Comparison of ENCODE assay signal across 14 mouse cellular contexts in the genomic region with DNA sequence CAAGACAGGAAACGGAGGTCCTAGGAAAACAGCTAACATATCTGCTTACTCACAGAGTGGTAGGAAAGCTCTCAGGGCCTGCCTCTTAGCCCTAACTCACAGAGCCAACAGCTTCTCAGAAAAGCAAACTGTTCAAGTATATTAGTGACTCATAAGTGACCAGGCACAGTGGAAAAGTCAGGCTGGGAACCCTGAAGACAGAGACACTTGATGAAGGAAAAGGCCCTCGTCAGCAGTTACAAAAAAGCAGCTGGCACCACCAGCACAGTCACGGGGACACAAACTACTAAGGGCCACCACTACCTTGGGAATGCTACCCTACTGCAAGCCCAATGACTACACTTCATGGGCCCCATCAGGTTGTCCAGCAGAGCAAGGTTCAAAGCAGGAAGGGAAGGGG.
"Had no signal": no experiment of that assay in that cellular context is flagged by ENCODE, and none has a peak within 500 bp of the region (broad histone marks: within the 10 kb centered on the region; RNA-seq: fewer than 3 reads in every experiment).

No protein-coding gene starts in this region.

- H3K36me3 ChIP-seq: liver, embryonic 13.5 days; midbrain, embryonic 15.5 days; neural tube, embryonic 12.5 days had no signal

- H3K9ac ChIP-seq: limb, embryonic 12.5 days; liver, embryonic 13.5 days; liver, postnatal 0 days; midbrain, embryonic 15.5 days; neural tube, embryonic 12.5 days had no signal

- H3K4me2 ChIP-seq: limb, embryonic 12.5 days; liver, embryonic 13.5 days; midbrain, embryonic 11.5 days; midbrain, embryonic 15.5 days; neural tube, embryonic 12.5 days had no signal

- ATAC-seq: liver, postnatal 0 days; midbrain, embryonic 15.5 days had no signal

- H3K27me3 ChIP-seq: limb, embryonic 12.5 days; liver, embryonic 13.5 days; megakaryocyte, embryonic 14.5 days; midbrain, embryonic 15.5 days; neural tube, embryonic 12.5 days had no signal

- H3K27ac ChIP-seq: kidney, postnatal 0 days; limb, embryonic 12.5 days; liver, embryonic 13.5 days; macrophage; neural tube, embryonic 12.5 days; stomach, postnatal 0 days had no signal

- DNase-seq: kidney, postnatal 36 days; layer of hippocampus, adult 9-11 months; liver; liver, embryonic 13.5 days; liver, postnatal 0 days; thymus, postnatal 4 days had no signal

- H3K4me3 ChIP-seq: limb, embryonic 12.5 days; liver, embryonic 13.5 days; megakaryocyte, embryonic 14.5 days; midbrain, embryonic 15.5 days; neural tube, embryonic 12.5 days had no signal

- H3K9me3 ChIP-seq: limb, embryonic 12.5 days; liver, embryonic 13.5 days; megakaryocyte, embryonic 14.5 days; midbrain, embryonic 15.5 days; neural tube, embryonic 12.5 days had no signal

- H3K4me1 ChIP-seq: liver, embryonic 13.5 days; megakaryocyte, embryonic 14.5 days had no signal
